Mouse (Mus musculus) stomach, postnatal 0 days (tissue): ENCODE results near the gene Jak1.

ENCODE experiments used
- CTCF ChIP-seq: IDR thresholded peaks from 2 replicates; pipeline ENCODE4 v1.5.1; 2016; ENCODE audit warnings: antibody characterized with exemption, low read depth, mild to moderate bottlenecking, moderate library complexity
- EP300 ChIP-seq: optimal IDR thresholded peaks from 2 replicates; pipeline ENCODE3; 2016; ENCODE audit warnings: antibody characterized with exemption

DNA sequence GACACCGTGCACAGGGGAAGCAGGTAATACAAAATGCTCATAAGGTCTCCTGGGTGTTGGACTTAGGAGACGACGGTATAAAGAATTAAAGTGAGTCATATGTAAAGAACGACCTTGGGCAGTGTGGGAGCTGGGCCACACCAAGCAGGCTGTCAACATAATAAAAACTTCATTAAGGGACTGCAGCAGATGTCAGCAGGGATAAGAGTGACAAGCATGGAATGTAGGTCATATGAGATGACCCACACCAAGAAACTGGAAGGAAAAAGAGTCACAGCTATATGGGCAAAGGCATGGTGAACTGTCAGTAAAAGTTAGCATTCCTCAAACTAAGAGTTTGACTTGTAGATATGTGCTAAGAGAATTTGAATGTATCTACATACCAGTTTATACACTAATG is 120.7 kb downstream of the Jak1 start:
- TF ChIP-seq CTCF (no peak), EP300 (no peak)
